Mouse (Mus musculus) T-cell, adult 2 months (primary cell): ENCODE measurements at regions not wholly inside any gene's neighbourhood (a gene's known extent, or its start where the extent isn't known, plus 50 kb on each side); places are given as distances from the start of the nearest gene placed in this dataset.

ENCODE experiments used
- DNase-seq: peaks from one replicate; pipeline ENCODE4 v3.0.0; 2022; ENCODE audit warnings: low spot score

GRCm38 (mm10) chr9:22937686-22938391 lies 285.0 kb upstream of the Bmper start:
- no peak for DNase-seq

GRCm38 (mm10) chr9:22944992-22945391 lies 277.9 kb upstream of the Bmper start:
- no peak for DNase-seq

GRCm38 (mm10) chr9:22945426-22945955 lies 277.4 kb upstream of the Bmper start:
- DNase-seq: no peak

GRCm38 (mm10) chr9:22952571-22953442 lies 270.1 kb upstream of the Bmper start:
- no peak for DNase-seq

GRCm38 (mm10) chr9:22962269-22962815 lies 260.5 kb upstream of the Bmper start:
- DNase-seq: no peak

- peak; percentile 1 for DNase-seq
Measured at GRCm38 (mm10) chr9:22971312-22971711, 251.6 kb upstream of the Bmper start.

- no peak for DNase-seq
Measured at GRCm38 (mm10) chr9:22976748-22977147, 246.1 kb upstream of the Bmper start.

- no peak for DNase-seq
Measured at GRCm38 (mm10) chr9:22979627-22980026, 243.2 kb upstream of the Bmper start.

GRCm38 (mm10) chr9:22989508-22989907 lies 233.4 kb upstream of the Bmper start:
- no peak for DNase-seq

- no peak for DNase-seq
Measured at GRCm38 (mm10) chr9:22993531-22993930, 229.3 kb upstream of the Bmper start.

- DNase-seq: no peak
Measured at GRCm38 (mm10) chr9:22995564-22995963, 227.3 kb upstream of the Bmper start.

GRCm38 (mm10) chr9:22998306-22998705 lies 224.6 kb upstream of the Bmper start:
- DNase-seq: no peak

- DNase-seq: no peak
Measured at GRCm38 (mm10) chr9:22999181-22999580, 223.7 kb upstream of the Bmper start.

GRCm38 (mm10) chr9:23000200-23000599 lies 222.7 kb upstream of the Bmper start:
- DNase-seq: no peak

GRCm38 (mm10) chr9:23003195-23004061 lies 219.4 kb upstream of the Bmper start:
- no peak for DNase-seq

- no peak for DNase-seq
Measured at GRCm38 (mm10) chr9:23005005-23005404, 217.9 kb upstream of the Bmper start.

GRCm38 (mm10) chr9:23009462-23010183 lies 213.3 kb upstream of the Bmper start:
- no peak for DNase-seq

- DNase-seq: no peak
Measured at GRCm38 (mm10) chr9:23011316-23011959, 211.4 kb upstream of the Bmper start.

GRCm38 (mm10) chr9:23012130-23012529 lies 210.7 kb upstream of the Bmper start:
- no peak for DNase-seq

- DNase-seq: no peak
Measured at GRCm38 (mm10) chr9:23016733-23017132, 206.1 kb upstream of the Bmper start.

- DNase-seq: no peak
Measured at GRCm38 (mm10) chr9:23024061-23024460, 198.8 kb upstream of the Bmper start.
